ENCODE assay signal across 12 mouse cellular contexts in the genomic region with DNA sequence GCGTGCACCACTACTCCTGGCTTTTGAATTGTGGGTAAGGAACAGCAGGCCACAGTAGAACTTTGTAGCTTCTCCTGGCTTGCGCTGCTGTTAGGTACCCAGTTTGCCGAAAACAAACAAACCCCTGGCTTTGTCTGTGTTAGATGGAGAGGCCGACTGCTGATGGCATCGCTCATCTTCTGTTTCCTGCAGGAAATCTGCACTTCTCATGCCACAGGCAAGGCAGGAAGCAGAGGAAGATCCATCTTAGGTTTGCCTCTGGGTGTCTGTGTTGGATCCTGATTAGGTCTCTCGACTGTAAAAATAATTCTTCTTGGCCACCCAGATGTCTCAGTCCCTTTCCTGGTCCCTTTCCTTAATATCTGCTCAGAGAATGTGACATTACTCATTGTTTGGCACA. TPM values are rescaled to one million over a fixed set of nuclear protein-coding genes. Genes with fewer than 3 reads are reported as not detected.
DNase-seq lines count a peak whose midpoint lies in the region; ATAC-seq and TF ChIP-seq lines count a peak whose summit lies in the region.
"Had no signal": no experiment of that assay in that cellular context is flagged by ENCODE, and none has a peak within 500 bp of the region (broad histone marks: within the 10 kb centered on the region; RNA-seq: fewer than 3 reads in every experiment).

No protein-coding gene starts in this region.

- ATAC-seq in midbrain, embryonic 13.5 days, result no peak
- no peak for ATAC-seq in midbrain, embryonic 15.5 days (replicated peaks)
- ATAC-seq in neural tube, embryonic 15.5 days (ENCODE audit: low FRiP score), result no peak
- ATAC-seq in cerebellum, adult (ENCODE audit: insufficient number of reproducible peaks, low FRiP score, low TSS enrichment), result no peak
- ATAC-seq: CD4-positive, CD25-positive, alpha-beta regulatory T cell, adult 4 months had no signal

- no peak for TF ChIP-seq POLR2A in heart, adult 2 months (IDR thresholded peaks at IDR 0.05; ENCODE audit: insufficient read depth, low read depth, low read length)

- intact Hi-C loops in heart, adult 2 months (cut with DNase I), result loop anchor here (5.0 kb wide), 1 partner anchor 50 kb away; a partner anchor contains a TSS

- peak overlapping the region; percentile 21 for H3K27ac ChIP-seq in heart, adult 2 months
- H3K27ac ChIP-seq in midbrain, embryonic 13.5 days, result peak overlapping the region; percentile 68; the same call in 1 of the 2 replicates
- no peak overlapping the region for H3K27ac ChIP-seq in midbrain, embryonic 15.5 days
- peak overlapping the region; percentile 70 for H3K27ac ChIP-seq in neural tube, embryonic 15.5 days (replicated peaks)
- H3K27ac ChIP-seq: left cerebral cortex, adult 2 months; macrophage had no signal

- H3K4me3 ChIP-seq in heart, adult 2 months, result no peak overlapping the region
- no peak overlapping the region for H3K4me3 ChIP-seq in midbrain, embryonic 13.5 days (replicated peaks)
- H3K4me3 ChIP-seq in midbrain, embryonic 15.5 days, result no peak overlapping the region
- no peak overlapping the region for H3K4me3 ChIP-seq in neural tube, embryonic 15.5 days (replicated peaks)
- H3K4me3 ChIP-seq: left cerebral cortex, adult 2 months; limb, embryonic 15.5 days had no signal

- peaks cover 6% of the 10 kb centered on the region; the same call in 1 of the 2 replicates for H3K79me2 ChIP-seq in heart, adult 2 months (replicated peaks; ENCODE audit: control insufficient read depth, insufficient read depth, low read length)

- no peaks in the 10 kb centered on the region for H3K9me3 ChIP-seq in midbrain, embryonic 13.5 days
- no peaks in the 10 kb centered on the region for H3K9me3 ChIP-seq in midbrain, embryonic 15.5 days
- no peaks in the 10 kb centered on the region for H3K9me3 ChIP-seq in neural tube, embryonic 15.5 days (replicated peaks)
- H3K9me3 ChIP-seq: limb, embryonic 15.5 days had no signal

- 44% methylated on average over 6 of the region's 6 CpGs for WGBS in heart, adult 2 months
- 66% methylated on average over 6 of the region's 6 CpGs for WGBS in midbrain, embryonic 13.5 days
- WGBS in midbrain, embryonic 15.5 days, result 70% methylated on average over 6 of the region's 6 CpGs
- WGBS in neural tube, embryonic 15.5 days, result 56% methylated on average over 6 of the region's 6 CpGs

- no peak for TF ChIP-seq CTCF in heart, adult 2 months (IDR thresholded peaks at IDR 0.05)

- H3K4me1 ChIP-seq in heart, adult 2 months (ENCODE audit: control insufficient read depth, insufficient read depth, low read length), result peaks cover 29% of the 10 kb centered on the region
- H3K4me1 ChIP-seq in midbrain, embryonic 13.5 days (replicated peaks), result peaks cover 39% of the 10 kb centered on the region
- peaks cover 27% of the 10 kb centered on the region for H3K4me1 ChIP-seq in midbrain, embryonic 15.5 days
- H3K4me1 ChIP-seq in neural tube, embryonic 15.5 days, result peaks cover 47% of the 10 kb centered on the region

- H3K27me3 ChIP-seq in heart, adult 2 months (ENCODE audit: control insufficient read depth, insufficient read depth, low read length), result no peaks in the 10 kb centered on the region
- H3K27me3 ChIP-seq in midbrain, embryonic 13.5 days, result no peaks in the 10 kb centered on the region
- H3K27me3 ChIP-seq in midbrain, embryonic 15.5 days (replicated peaks), result no peaks in the 10 kb centered on the region
- no peaks in the 10 kb centered on the region for H3K27me3 ChIP-seq in neural tube, embryonic 15.5 days (replicated peaks)
- H3K27me3 ChIP-seq: limb, embryonic 15.5 days had no signal

- H3K36me3 ChIP-seq in heart, adult 2 months (ENCODE audit: control insufficient read depth, insufficient read depth, low read length), result peaks cover 16% of the 10 kb centered on the region
- H3K36me3 ChIP-seq in midbrain, embryonic 13.5 days, result no peaks in the 10 kb centered on the region
- no peaks in the 10 kb centered on the region for H3K36me3 ChIP-seq in midbrain, embryonic 15.5 days (replicated peaks)
- H3K36me3 ChIP-seq in neural tube, embryonic 15.5 days, result no peaks in the 10 kb centered on the region
- H3K36me3 ChIP-seq: limb, embryonic 15.5 days had no signal

- H3K9ac ChIP-seq in heart, adult 2 months (ENCODE audit: low read depth, low read length), result no peak overlapping the region
- no peak overlapping the region for H3K9ac ChIP-seq in midbrain, embryonic 13.5 days (replicated peaks)
- no peak overlapping the region for H3K9ac ChIP-seq in midbrain, embryonic 15.5 days
- no peak overlapping the region for H3K9ac ChIP-seq in neural tube, embryonic 15.5 days (replicated peaks)
- H3K9ac ChIP-seq: limb, embryonic 15.5 days had no signal

- DNase-seq in heart, adult 2 months, result no peak
- DNase-seq in heart, adult 9 months (ENCODE audit: low spot score in 2 of 2), result no peak
- DNase-seq in kidney, postnatal 14 days, result peak; percentile 58
- DNase-seq: gastrocnemius, postnatal 36 days had no signal

- H3K4me2 ChIP-seq in midbrain, embryonic 13.5 days (replicated peaks), result no peak overlapping the region
- no peak overlapping the region for H3K4me2 ChIP-seq in midbrain, embryonic 15.5 days
- H3K4me2 ChIP-seq in neural tube, embryonic 15.5 days, result no peak overlapping the region
- H3K4me2 ChIP-seq: limb, embryonic 15.5 days had no signal

- no peak for TF ChIP-seq EP300 in heart, adult 2 months (IDR thresholded peaks at IDR 0.05; ENCODE audit: insufficient read depth, low read depth, low read length)

RNA-seq across cellular contexts. Expression of a gene that starts 51.7 kb away (rescaled TPM):
- total RNA-seq in heart, adult 2 months (2021), result 100 to 1,000 TPM; 230 to 277 TPM
- polyA plus RNA-seq in heart, adult 2 months (2012; rRNA removed), result 60.2 and 120 TPM in 2 replicates
- polyA plus RNA-seq in midbrain, embryonic 13.5 days (2015; fragmentation: Nextera tagmentation; extraction: Ambion mirVana), result 37.4 and 41.9 TPM in 2 replicates
- polyA plus RNA-seq in midbrain, embryonic 15.5 days (2015; fragmentation: Nextera tagmentation; extraction: Ambion mirVana), result 47.6 and 51.1 TPM in 2 replicates
- polyA plus RNA-seq in neural tube, embryonic 15.5 days (2015; fragmentation: Nextera tagmentation; extraction: Ambion mirVana), result 62.0 and 63.7 TPM in 2 replicates
- polyA plus RNA-seq: CD4-positive, CD25-positive, alpha-beta regulatory T cell, adult 4 months; macrophage had no signal
